Mouse (Mus musculus): Measurements from ENCODE around the gene Gm10591.
"Not testable (repeated sequence)": the region's sequence is repeated elsewhere in the genome, so short reads cannot be mapped to it uniquely, and the experiment has no call there.

GRCm38 (mm10) chr4:42654951-42655350 lies 43.0 kb downstream of the Gm10591 start, which contains the start of gene Ccl27b:
- TF ChIP-seq CTCF (conservative IDR thresholded peaks at IDR 0.05 in 1 of 2, IDR thresholded peaks at IDR 0.05 in 1 of 2; ENCODE audit: low read depth in 2 of 2, low read length in 2 of 2); GABPA (IDR thresholded peaks at IDR 0.05; ENCODE audit: insufficient replicate concordance, low read depth, low read length); HCFC1 (IDR thresholded peaks at IDR 0.05; ENCODE audit: low read depth, low read length); POLR2A (IDR thresholded peaks at IDR 0.05; ENCODE audit: low read depth, low read length); IRF4 (IDR thresholded peaks at IDR 0.05; ENCODE audit: low read depth, low read length); USF1 (IDR thresholded peaks at IDR 0.05; ENCODE audit: low read depth, low read length); EP300 (IDR thresholded peaks at IDR 0.05; ENCODE audit: low read length); MYC (IDR thresholded peaks at IDR 0.05; ENCODE audit: low read depth, low read length); ELF1 (IDR thresholded peaks at IDR 0.05; ENCODE audit: low read depth, low read length); ZNF384 (IDR thresholded peaks at IDR 0.05; ENCODE audit: low read depth, low read length); TCF12 (IDR thresholded peaks at IDR 0.05; ENCODE audit: low read depth, low read length); MAFK (IDR thresholded peaks at IDR 0.05; ENCODE audit: insufficient replicate concordance, low read length); KAT2A (IDR thresholded peaks at IDR 0.05; ENCODE audit: insufficient replicate concordance, low read length): not testable (repeated sequence)

All from CH12.LX (cell line).